Mouse (Mus musculus): ENCODE measurements around the gene Ptgir.

DNA sequence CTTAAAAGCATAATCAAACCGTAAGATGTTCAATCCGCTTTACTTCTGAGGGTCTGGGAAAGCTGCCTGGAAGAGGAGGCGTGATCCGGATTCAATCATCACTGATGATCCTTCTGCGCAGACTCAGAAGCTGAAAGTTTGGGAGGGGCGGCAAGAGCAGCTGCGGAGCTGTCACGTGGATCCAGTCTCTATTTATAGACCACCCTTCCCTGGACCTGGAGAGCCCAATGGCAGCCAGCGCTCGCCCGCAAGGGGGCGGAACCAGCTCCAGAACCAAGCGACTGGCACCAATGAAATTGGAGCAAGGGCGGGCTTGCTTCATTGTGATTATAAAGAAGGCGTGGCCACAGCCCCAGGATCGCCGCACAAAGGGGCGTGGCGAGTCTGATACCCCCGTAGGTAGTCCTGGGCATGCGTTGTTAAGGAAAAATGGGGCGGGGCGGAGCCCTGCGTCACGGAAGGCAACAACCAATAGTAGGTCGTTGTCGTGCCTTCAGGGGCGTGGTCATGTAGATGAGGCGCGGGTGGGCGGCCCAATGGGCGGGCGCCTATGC, 31.5 kb upstream of the Ptgir start:
- TF ChIP-seq CTCF (IDR thresholded peaks at IDR 0.05) (peak; percentile 61), EP300 (IDR thresholded peaks at IDR 0.05; ENCODE audit: insufficient read depth, low read depth, low read length) (no peak)

Measured in heart, adult 2 months (tissue).